Mouse (Mus musculus): ENCODE data around the gene Creb3l1. TPM values are rescaled to one million over a fixed set of nuclear protein-coding genes. Genes with fewer than 3 reads are reported as not detected.

Gene Creb3l1
- polyA plus RNA-seq, 1 experiment from 2014 or later, result 0.86 TPM

DNA sequence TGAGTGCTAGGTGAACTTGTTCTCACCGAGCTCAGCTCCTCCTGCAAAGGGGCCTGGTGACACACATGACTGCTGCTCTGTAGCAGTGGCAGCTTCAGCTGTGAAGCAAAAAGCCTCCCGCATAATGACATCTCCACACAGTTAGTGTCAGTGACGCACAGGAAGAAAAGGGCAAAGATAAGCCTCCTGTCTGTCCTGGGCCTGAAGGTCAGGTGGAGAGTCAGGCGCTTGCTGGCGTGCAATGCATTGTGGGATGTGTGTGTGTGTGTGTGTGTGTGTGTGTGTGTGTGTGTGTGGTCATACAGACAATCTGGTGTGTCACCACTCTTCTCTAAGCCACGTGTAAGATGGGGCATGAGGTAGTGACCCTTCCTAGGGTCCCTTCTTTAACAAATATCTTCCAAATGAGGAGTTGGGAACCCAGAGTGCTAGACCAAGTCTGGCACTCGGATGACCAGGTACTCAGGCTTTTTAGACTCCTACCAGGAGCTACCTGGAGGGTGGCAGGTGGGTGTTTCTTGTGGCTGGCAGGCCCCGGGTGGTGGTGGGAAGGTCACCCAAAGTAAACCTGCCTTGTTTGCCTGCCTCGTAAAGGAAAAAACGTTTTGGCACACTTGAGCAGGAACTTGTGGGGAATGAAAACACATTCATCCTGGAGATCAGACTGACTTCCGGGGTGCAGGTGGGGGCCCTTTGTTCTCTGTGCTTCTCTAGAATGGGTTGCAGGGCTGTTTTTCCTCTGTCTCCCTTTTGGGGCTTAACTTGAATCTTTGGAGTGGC, 3.7 kb upstream of the Creb3l1 start:
- DNase-seq (ENCODE audit: extremely low spot score, low spot score), result no peak
- Histone ChIP-seq H3K4me3 (no peak overlapping the region), H3K27me3 (ENCODE audit: poor library complexity, severe bottlenecking) (peaks cover 51% of the 10 kb centered on the region)

DNA sequence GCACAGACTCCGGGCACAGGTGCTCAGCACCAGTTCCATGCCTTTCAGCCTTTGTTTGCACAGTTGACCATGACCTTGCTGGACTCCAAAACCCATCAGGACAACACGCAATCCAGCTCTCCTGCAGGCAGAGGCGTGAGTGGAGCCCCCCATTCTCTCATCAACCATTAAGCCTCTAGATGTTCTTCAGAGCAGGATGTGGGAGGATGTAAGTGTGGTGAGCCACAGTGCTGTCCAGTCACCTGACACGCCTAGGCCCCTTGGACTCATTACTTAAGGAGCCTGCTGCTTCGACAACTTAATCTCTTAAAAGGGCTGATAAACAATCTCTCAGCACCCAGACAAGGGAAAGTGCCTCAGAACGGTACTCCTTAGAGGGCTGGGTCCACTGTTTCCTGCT, 1.7 kb upstream of the Creb3l1 start:
- Histone ChIP-seq H3K4me1 (peaks cover 19% of the 10 kb centered on the region), H3K27me3 (ENCODE audit: poor library complexity, severe bottlenecking) (peaks cover 71% of the 10 kb centered on the region), H3K27ac (no peak overlapping the region), H3K9me3 (no peaks in the 10 kb centered on the region), H3K4me3 (no peak overlapping the region), H3K36me3 (replicated peaks) (no peaks in the 10 kb centered on the region)
- 84% methylated on average over 6 of the region's 6 CpGs for WGBS
- DNase-seq (ENCODE audit: extremely low spot score, low spot score), result no peak

More for the DNA sequence above, 3.7 kb upstream of the Creb3l1 start:
- no peaks in the 10 kb centered on the region for H3K9me3 ChIP-seq
- H3K36me3 ChIP-seq (replicated peaks), result no peaks in the 10 kb centered on the region
- 70% methylated on average over 11 of the region's 11 CpGs for WGBS
- peaks cover 15% of the 10 kb centered on the region for H3K4me1 ChIP-seq
- H3K27ac ChIP-seq, result no peak overlapping the region

DNA sequence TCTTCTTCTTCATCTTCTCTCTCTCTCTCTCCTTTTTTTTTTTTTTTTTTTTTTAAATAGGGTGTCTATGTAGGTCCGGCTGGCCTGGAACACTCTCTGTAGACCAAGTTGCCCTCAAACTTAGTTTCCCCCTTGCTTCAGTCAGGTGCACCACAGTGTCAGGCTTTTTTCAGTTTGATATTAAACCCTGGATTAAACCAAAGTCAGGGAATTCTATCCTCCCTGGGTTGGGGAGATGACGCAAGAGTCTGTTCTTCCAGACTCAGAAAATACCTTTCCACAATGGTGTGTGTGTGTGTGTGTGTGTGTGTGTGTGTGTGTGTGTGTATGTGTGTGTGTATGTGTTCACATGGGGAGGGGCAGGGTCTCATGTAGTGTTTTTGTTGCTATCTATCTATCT, 900 bp upstream of the Creb3l1 start:
- no peak overlapping the region for H3K4me3 ChIP-seq
- no peaks in the 10 kb centered on the region for H3K9me3 ChIP-seq
- H3K27ac ChIP-seq, result no peak overlapping the region
- peaks cover 22% of the 10 kb centered on the region for H3K4me1 ChIP-seq
- no peak for DNase-seq (ENCODE audit: extremely low spot score, low spot score)
- H3K36me3 ChIP-seq (replicated peaks), result no peaks in the 10 kb centered on the region
- H3K27me3 ChIP-seq (ENCODE audit: poor library complexity, severe bottlenecking), result peaks cover 76% of the 10 kb centered on the region
- 89% methylated on average over 2 of the region's 2 CpGs for WGBS

DNA sequence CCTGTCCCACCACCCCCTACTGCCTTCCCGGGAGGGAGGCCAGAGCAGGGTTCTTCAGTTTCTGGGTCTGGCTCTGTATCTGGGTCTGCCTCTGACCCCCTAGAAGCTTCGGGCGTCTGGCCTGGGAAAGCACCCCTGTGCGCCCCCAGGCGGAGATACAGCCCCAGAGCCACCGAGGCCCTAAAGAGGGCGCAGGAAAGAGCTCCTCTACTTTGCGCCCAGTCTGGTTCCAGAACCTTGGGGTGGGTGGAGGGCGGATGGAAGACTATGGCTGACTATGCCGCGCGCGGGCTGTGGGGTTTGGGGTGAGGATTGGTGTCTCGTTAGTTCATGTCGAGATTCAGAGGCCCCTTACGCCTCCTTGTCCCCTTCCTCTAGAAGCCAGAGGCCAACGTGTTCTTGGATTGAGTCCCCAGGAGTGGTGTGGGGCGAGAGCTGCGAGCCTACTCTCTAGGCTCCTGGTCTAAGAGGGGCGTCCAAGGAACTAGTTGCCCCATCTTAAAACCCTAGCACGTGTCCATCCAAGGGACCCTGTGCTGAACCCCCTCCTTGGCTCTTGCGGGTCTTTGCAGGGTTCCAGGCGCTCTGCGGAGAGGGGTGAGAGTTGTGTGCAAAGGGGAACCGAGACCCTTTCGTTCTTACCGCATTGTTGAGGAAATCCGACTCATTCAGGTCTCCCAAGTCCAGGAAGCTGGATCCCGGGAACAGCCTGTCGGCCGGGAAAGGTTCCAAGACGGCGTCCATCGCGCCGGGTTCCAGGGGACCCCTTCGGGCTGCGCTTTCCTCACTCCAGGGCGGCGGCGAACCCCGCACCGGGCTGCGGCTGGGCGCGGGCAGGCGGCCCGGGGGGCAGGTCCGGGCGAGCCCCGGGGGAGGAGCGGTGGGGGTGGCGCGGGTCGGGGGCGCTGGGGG, 684 bp downstream of the Creb3l1 start:
- Histone ChIP-seq H3K4me1 (peaks cover 27% of the 10 kb centered on the region), H3K27me3 (ENCODE audit: poor library complexity, severe bottlenecking) (peaks cover 87% of the 10 kb centered on the region), H3K4me3 (peak overlapping the region; percentile 76), H3K36me3 (replicated peaks) (no peaks in the 10 kb centered on the region), H3K27ac (peak overlapping the region; percentile 54; the same call in 1 of the 2 replicates), H3K9me3 (no peaks in the 10 kb centered on the region)
- no peak for DNase-seq (ENCODE audit: extremely low spot score, low spot score)
- 5% methylated on average over 55 of the region's 56 CpGs for WGBS

DNA sequence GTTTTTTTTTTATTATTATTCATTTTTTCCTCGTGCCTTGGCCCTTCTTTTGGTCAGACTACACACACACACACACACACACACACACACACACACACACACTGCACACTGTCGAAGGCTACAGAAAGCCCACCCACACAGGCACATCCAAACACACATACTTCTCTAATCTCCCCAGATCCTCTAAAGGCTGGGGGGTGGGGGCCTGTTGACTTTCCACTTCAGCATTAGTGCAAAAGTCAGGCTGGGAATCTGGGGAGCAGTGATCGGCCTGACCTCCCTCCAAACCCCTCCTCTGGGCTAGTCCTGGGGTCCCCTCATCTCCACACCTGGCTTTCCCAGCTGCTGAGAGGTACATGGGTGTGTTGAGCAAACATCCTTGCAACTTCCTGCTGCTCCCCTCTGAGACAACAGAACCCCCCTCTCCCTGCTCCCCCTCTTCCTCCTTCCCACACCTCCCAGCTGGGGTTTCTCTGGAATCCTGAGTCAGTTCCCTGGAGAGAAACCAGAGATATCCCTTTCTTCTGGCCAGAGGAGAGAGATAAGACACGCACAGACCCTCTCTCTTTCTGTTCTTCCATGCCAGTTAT, 3.5 kb downstream of the Creb3l1 start:
- H3K9me3 ChIP-seq, result no peaks in the 10 kb centered on the region
- WGBS, result 65% methylated on average over 4 of the region's 4 CpGs
- no peak overlapping the region for H3K4me3 ChIP-seq
- H3K27ac ChIP-seq, result no peak overlapping the region
- DNase-seq (ENCODE audit: extremely low spot score, low spot score), result no peak
- H3K36me3 ChIP-seq (replicated peaks), result no peaks in the 10 kb centered on the region
- H3K27me3 ChIP-seq (ENCODE audit: poor library complexity, severe bottlenecking), result peaks cover 69% of the 10 kb centered on the region
- peaks cover 33% of the 10 kb centered on the region for H3K4me1 ChIP-seq

DNA sequence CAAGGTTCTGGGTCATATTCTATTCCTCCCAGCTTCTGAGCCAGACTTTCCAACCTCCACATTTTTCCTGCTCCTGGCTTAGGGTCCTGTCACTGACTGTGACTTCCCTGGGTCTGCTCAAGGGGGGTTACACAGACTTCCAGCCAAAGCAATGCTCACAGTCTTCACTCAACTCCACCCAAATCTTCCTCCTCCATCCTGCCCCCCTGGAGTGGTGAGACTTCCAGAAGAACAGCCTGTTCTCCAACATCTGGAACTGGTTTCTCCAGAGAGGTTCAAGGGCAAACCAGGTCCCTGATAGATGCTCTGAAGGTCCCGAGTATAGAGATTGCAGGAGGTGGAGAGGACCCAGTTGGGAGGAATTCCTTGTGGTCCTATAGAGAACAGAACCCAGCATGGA, 6.9 kb downstream of the Creb3l1 start:
- 79% methylated on average over 1 of the region's 1 CpGs for WGBS
- H3K4me3 ChIP-seq, result no peak overlapping the region

DNA sequence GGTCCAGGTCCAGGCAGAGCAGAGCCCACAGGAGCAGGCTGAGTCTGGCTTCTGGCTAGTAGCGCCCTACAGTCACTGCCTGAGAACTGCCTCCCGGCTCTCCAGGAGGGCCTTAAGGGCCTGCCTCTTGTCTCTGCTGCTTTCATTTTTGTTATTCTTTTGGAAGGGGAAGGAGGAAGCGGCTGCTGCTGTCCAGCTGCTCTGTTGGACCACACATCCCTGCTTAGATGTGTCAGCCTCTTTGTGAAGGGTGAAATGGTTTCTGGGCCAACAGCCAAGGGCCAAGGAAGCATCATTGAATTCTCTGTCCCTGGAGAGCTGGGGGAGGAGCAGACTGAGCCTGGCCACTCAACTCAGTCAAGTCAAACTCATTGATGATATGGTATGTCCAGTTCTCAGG, 7.3 kb downstream of the Creb3l1 start:
- WGBS, result 62% methylated on average over 3 of the region's 3 CpGs
- Histone ChIP-seq H3K4me1 (peaks cover 36% of the 10 kb centered on the region), H3K36me3 (replicated peaks) (no peaks in the 10 kb centered on the region), H3K9me3 (no peaks in the 10 kb centered on the region), H3K27me3 (ENCODE audit: poor library complexity, severe bottlenecking) (peaks cover 40% of the 10 kb centered on the region), H3K27ac (no peak overlapping the region), H3K4me3 (no peak overlapping the region)
- no peak for DNase-seq (ENCODE audit: extremely low spot score, low spot score)

More for the DNA sequence above, 6.9 kb downstream of the Creb3l1 start:
- Histone ChIP-seq H3K27me3 (ENCODE audit: poor library complexity, severe bottlenecking) (peaks cover 44% of the 10 kb centered on the region), H3K27ac (no peak overlapping the region), H3K9me3 (no peaks in the 10 kb centered on the region), H3K36me3 (replicated peaks) (no peaks in the 10 kb centered on the region), H3K4me1 (peaks cover 36% of the 10 kb centered on the region)
- DNase-seq (ENCODE audit: extremely low spot score, low spot score), result no peak

DNA sequence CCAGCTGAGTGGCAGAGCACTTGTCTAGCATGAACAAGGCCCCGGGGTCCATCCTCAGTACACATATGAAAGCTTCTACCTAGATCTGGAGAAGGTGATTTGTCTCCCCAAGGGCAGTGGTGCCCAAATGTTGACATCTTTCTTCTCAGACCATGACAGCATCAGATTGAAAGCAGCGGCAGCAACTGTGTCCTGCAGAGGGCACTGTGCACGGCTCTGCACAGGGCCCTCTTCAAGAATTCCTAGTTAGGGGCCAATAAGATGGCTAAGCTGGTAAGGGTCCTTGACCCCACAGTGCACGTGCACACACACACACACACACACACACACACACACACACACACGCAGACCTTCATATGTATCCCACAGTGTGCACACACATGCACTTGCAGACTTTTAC, 9.4 kb downstream of the Creb3l1 start:
- DNase-seq (ENCODE audit: extremely low spot score, low spot score), result no peak
- Histone ChIP-seq H3K36me3 (replicated peaks) (no peaks in the 10 kb centered on the region), H3K4me1 (peaks cover 32% of the 10 kb centered on the region), H3K4me3 (no peak overlapping the region), H3K27ac (no peak overlapping the region), H3K9me3 (no peaks in the 10 kb centered on the region), H3K27me3 (ENCODE audit: poor library complexity, severe bottlenecking) (peaks cover 30% of the 10 kb centered on the region)
- WGBS, result 77% methylated on average over 5 of the region's 5 CpGs

DNA sequence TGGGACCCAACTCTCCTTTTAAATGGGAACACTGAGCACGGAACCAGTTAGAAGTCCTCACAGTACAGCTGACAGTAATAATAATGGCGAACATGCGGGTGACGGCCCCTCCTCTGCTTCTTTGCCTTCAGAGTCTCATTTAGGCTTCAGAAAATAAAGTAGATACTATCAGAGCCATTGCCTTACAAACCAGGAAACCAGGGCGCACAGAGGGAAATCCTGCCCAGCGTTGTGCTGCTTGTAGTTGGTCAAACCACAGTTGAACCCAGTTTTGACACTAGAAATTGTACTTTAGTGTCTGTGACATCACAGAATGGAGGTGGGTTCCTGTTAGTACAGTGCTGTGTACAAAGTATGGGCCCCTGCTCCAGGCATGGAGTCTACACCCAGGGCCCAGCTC, 10.1 kb downstream of the Creb3l1 start:
- H3K4me1 ChIP-seq, result peaks cover 35% of the 10 kb centered on the region
- H3K4me3 ChIP-seq, result no peak overlapping the region
- DNase-seq (ENCODE audit: extremely low spot score, low spot score), result no peak
- H3K27me3 ChIP-seq (ENCODE audit: poor library complexity, severe bottlenecking), result peaks cover 29% of the 10 kb centered on the region
- H3K36me3 ChIP-seq (replicated peaks), result no peaks in the 10 kb centered on the region
- no peaks in the 10 kb centered on the region for H3K9me3 ChIP-seq
- 93% methylated on average over 6 of the region's 6 CpGs for WGBS
- H3K27ac ChIP-seq, result no peak overlapping the region

DNA sequence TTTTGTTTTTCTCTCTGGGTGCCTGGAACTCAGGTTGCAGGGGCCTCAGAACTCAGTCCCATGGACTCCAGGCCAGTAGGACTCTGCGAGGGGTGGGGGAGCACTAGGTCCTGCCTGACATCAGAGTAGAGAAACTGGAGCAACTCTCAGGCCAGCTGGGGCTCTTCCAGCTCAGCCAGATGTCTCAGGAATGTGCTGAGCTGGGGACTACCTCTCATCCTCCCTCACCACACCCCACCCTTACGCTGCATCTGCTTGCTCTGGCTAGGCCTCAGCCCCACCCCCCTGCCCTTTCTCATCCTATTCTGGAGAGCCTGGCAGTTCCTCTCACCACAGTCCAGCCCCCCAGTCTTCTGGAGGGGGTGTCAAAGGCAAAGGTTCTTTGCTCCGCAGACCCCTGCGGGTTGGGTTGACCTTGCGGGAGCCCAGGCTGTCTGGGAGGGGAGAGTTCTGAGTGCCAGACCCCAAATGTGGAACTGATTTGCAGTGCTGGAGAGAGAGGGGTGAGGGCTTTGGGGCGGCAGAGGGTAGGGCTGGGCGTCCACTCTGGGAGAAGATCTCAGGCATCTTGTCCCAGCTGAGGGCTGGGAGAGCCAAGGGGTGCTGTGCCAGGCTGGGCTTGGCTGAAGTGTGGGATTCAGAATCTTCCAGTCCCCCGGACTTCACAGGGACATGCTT, 11.4 kb downstream of the Creb3l1 start:
- no peaks in the 10 kb centered on the region for H3K36me3 ChIP-seq (replicated peaks)
- DNase-seq (ENCODE audit: extremely low spot score, low spot score), result peak; percentile 33
- H3K27ac ChIP-seq, result peak overlapping the region; percentile 63
- H3K4me3 ChIP-seq, result no peak overlapping the region; the same call in 1 of the 2 replicates
- peaks cover 31% of the 10 kb centered on the region for H3K27me3 ChIP-seq (ENCODE audit: poor library complexity, severe bottlenecking)
- H3K4me1 ChIP-seq, result peaks cover 40% of the 10 kb centered on the region
- 46% methylated on average over 8 of the region's 8 CpGs for WGBS
- H3K9me3 ChIP-seq, result no peaks in the 10 kb centered on the region

DNA sequence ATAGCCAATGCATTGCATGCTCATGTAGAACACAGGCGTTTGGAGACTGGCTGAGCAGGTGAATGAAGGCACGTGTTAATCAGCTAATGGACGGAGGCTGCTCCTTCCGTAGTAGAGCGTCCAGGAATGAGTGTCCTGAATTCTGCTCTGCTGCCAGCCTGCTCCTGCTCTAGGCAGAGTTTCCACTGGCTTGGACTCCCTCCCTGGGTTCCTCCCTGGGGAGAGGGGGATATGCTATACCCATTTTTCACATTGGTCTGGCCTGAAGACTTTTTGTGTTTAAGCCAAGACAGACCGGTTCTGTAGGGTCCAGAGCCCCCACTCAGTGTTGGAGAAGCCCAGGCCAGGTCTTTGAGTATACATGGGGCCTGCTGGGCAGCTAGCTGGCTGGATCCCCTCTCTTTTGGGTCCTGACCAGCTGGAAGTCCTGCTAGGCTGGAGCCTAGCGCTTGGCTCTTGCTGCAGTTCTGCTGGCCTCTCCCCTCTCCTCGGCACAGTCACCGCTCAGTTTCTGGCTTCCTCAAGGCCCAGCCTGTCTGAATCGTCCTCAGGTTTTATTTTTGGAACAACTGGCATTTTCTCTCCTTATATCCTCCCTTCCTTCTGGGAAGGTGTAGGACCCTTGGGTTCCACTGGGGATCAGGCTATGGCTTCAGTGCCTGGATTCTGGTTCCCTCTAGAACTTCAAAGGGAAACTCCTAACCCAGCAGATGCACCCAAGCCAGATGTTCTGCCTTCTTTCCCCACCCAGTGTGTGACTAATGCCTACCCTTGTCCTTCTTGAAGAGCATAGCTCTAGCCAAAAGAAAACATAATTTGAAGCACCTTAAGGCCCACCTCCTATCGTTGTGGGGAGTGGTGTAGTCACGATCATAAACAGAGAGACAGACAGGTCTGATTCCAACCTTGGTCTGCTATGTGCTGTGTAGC, 12.6 kb downstream of the Creb3l1 start:
- WGBS, result 82% methylated on average over 12 of the region's 12 CpGs
- peak overlapping the region; percentile 63; the same call in 1 of the 2 replicates for H3K27ac ChIP-seq
- no peak overlapping the region for H3K4me3 ChIP-seq
- H3K4me1 ChIP-seq, result peaks cover 48% of the 10 kb centered on the region
- H3K27me3 ChIP-seq (ENCODE audit: poor library complexity, severe bottlenecking), result peaks cover 34% of the 10 kb centered on the region
- no peak for DNase-seq (ENCODE audit: extremely low spot score, low spot score)
- no peaks in the 10 kb centered on the region for H3K9me3 ChIP-seq
- H3K36me3 ChIP-seq (replicated peaks), result no peaks in the 10 kb centered on the region

Measured in forebrain, embryonic 10.5 days (tissue).